Mouse (Mus musculus): Measurements from ENCODE around the gene Olfr434. TPM values are rescaled to one million over a fixed set of nuclear protein-coding genes. Genes with fewer than 3 reads are reported as not detected.
A peak's percentile ranks its signal among the peaks of the same experiment; 100 is the strongest.

Gene Olfr434
- polyA plus RNA-seq, 1 experiment from 2014 or later: not detected

DNA sequence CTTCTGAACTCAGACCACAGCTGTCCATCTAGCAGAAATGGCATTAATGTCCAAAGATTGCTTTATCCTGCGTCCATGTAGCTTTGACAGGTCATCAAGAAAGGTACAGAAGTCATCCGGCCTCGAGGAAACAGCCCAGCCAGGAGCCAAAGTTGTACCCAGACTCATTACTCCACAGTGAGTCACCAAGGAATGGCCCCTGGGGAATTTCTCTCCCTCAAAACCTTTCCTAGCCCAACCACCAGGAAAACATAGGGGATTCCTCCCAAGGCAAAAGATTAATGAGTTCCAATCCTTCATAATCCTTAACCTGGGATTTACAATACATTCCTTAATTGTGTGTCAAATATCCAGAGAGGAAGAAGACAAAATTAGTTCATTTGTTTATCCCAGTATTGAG lies 34.6 kb downstream of the Olfr434 start:
- H3K9ac ChIP-seq: no peak overlapping the region
- H3K27ac ChIP-seq (ENCODE audit: poor library complexity, severe bottlenecking): no peak overlapping the region
- no peak overlapping the region for H3K4me3 ChIP-seq
- no peaks in the 10 kb centered on the region for H3K9me3 ChIP-seq (replicated peaks)
- H3K4me1 ChIP-seq (replicated peaks): 0 out of 2 replicates have a peak, but pooled peaks cover 5% of the 10 kb centered on the region
- H3K27me3 ChIP-seq (replicated peaks): no peaks in the 10 kb centered on the region
- ATAC-seq (ENCODE audit: insufficient number of reproducible peaks, low FRiP score): no peak
- H3K36me3 ChIP-seq: no peaks in the 10 kb centered on the region
- WGBS: 62% methylated on average over 3 of the region's 3 CpGs
- H3K4me2 ChIP-seq: no peak overlapping the region

DNA sequence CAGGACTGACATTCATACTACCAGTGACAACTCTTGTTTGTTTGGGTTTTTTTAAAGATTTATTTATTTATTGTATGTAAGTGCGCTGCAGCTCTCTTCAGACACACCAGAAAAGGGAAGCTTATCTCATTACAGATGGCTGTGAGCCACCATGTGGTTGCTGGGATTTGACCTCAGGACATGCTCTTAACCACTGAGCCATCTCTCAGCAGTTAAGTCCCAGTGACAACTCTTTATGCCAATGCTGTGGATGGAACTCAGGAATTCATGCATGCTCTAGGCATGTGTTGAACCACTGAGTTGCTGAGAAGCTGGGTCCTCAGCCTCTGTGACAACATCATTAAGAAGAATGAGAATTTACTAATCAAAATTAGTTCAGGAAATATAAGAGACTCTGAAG lies 40.2 kb downstream of the Olfr434 start:
- Histone ChIP-seq H3K36me3 (no peaks in the 10 kb centered on the region), H3K27me3 (replicated peaks) (no peaks in the 10 kb centered on the region), H3K4me2 (no peak overlapping the region), H3K4me1 (replicated peaks) (0 out of 2 replicates have a peak, but pooled peaks cover 5% of the 10 kb centered on the region), H3K9me3 (replicated peaks) (no peaks in the 10 kb centered on the region), H3K4me3 (no peak overlapping the region), H3K27ac (ENCODE audit: poor library complexity, severe bottlenecking) (no peak overlapping the region), H3K9ac (no peak overlapping the region)
- no peak for ATAC-seq (ENCODE audit: insufficient number of reproducible peaks, low FRiP score)
- WGBS: 58% methylated on average over 1 of the region's 1 CpGs

- no peak overlapping the region for H3K27ac ChIP-seq (ENCODE audit: poor library complexity, severe bottlenecking)
- H3K4me2 ChIP-seq: no peak overlapping the region
- 0 out of 2 replicates have a peak, but pooled peaks cover 5% of the 10 kb centered on the region for H3K4me1 ChIP-seq (replicated peaks)
- H3K4me3 ChIP-seq: no peak overlapping the region
- 64% methylated on average over 7 of the region's 7 CpGs for WGBS
- no peak overlapping the region for H3K9ac ChIP-seq
- ATAC-seq (ENCODE audit: insufficient number of reproducible peaks, low FRiP score): no peak
- no peaks in the 10 kb centered on the region for H3K36me3 ChIP-seq
- H3K9me3 ChIP-seq (replicated peaks): no peaks in the 10 kb centered on the region
- no peaks in the 10 kb centered on the region for H3K27me3 ChIP-seq (replicated peaks)
Measured at GRCm38 (mm10) chr6:43254193-43254926, 41.5 kb downstream of the Olfr434 start.

DNA sequence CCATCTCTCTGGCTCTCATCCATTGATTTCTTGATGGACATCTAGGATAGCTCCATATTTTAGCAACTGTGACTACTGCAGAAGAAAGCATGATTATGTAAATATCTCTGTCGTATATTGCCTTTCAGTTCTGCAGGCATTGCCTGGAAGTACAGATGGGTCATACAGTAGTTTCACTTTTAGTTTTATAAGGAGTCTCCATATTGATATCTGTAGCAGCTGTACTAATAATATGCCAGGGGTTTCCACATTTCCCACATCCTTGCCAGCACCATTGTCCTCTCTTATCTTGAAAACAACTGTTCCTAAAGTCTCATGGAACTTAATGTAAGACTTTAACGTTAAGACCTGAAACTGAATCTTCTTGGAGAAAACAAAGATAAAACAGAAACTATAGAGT lies 47.9 kb downstream of the Olfr434 start:
- WGBS: 50% methylated on average over 2 of the region's 2 CpGs
- Histone ChIP-seq H3K27ac (ENCODE audit: poor library complexity, severe bottlenecking) (no peak overlapping the region), H3K9me3 (replicated peaks) (no peaks in the 10 kb centered on the region)

GRCm38 (mm10) chr6:43265363-43266041 lies 52.7 kb downstream of the Olfr434 start, which contains the start of gene Arhgef5:
Gene Arhgef5 (plus strand): TSS chr6:43265582.
- Histone ChIP-seq H3K4me1 (replicated peaks) (0 out of 2 replicates have a peak, but pooled peaks cover 7% of the 10 kb centered on the region), H3K27ac (ENCODE audit: poor library complexity, severe bottlenecking) (peak within 1 kb of the TSS; percentile 66), H3K4me3 (peak within 1 kb of the TSS; percentile 73), H3K36me3 (no peaks in the 10 kb centered on the region), H3K4me2 (peak within 1 kb of the TSS; percentile 84), H3K27me3 (replicated peaks) (no peaks in the 10 kb centered on the region), H3K9me3 (replicated peaks) (no peaks in the 10 kb centered on the region), H3K9ac (peak within 1 kb of the TSS; percentile 83)
- peak; percentile 78 for ATAC-seq (ENCODE audit: insufficient number of reproducible peaks, low FRiP score)
- WGBS: under 1% methylated on average over 43 of the region's 48 CpGs

More for the DNA sequence above, 47.9 kb downstream of the Olfr434 start:
- no peak overlapping the region for H3K4me3 ChIP-seq
- no peaks in the 10 kb centered on the region for H3K36me3 ChIP-seq
- no peak for ATAC-seq (ENCODE audit: insufficient number of reproducible peaks, low FRiP score)
- H3K4me2 ChIP-seq: no peak overlapping the region
- no peaks in the 10 kb centered on the region for H3K27me3 ChIP-seq (replicated peaks)
- H3K9ac ChIP-seq: no peak overlapping the region
- H3K4me1 ChIP-seq (replicated peaks): no peaks in the 10 kb centered on the region

- Histone ChIP-seq H3K27ac (ENCODE audit: poor library complexity, severe bottlenecking) (peak overlapping the region; percentile 66), H3K9me3 (replicated peaks) (no peaks in the 10 kb centered on the region), H3K36me3 (no peaks in the 10 kb centered on the region), H3K4me3 (peak overlapping the region; percentile 73), H3K27me3 (replicated peaks) (no peaks in the 10 kb centered on the region), H3K4me1 (replicated peaks) (0 out of 2 replicates have a peak, but pooled peaks cover 7% of the 10 kb centered on the region), H3K9ac (peak overlapping the region; percentile 83), H3K4me2 (peak overlapping the region; percentile 84)
- peak; percentile 83 for ATAC-seq (ENCODE audit: insufficient number of reproducible peaks, low FRiP score)
- WGBS: 5% methylated on average over 8 of the region's 8 CpGs
Measured at GRCm38 (mm10) chr6:43266356-43266755, 53.5 kb downstream of the Olfr434 start.

Other genes starting within 250 kb of the Olfr434 start
- not detected in 2 replicates for gene Olfr441, start 106.7 kb upstream of the Olfr434 start, polyA plus RNA-seq (2016; fragmentation: Nextera tagmentation; extraction: Ambion mirVana)
- not detected in 2 replicates for gene Olfr237-ps1, start 66.5 kb upstream of the Olfr434 start, polyA plus RNA-seq (2016; fragmentation: Nextera tagmentation; extraction: Ambion mirVana)
- gene Olfr437, start 49.7 kb upstream of the Olfr434 start, polyA plus RNA-seq (2016; fragmentation: Nextera tagmentation; extraction: Ambion mirVana): not detected in 2 replicates
- not detected in 2 replicates for gene Olfr13, start 40.9 kb upstream of the Olfr434 start, polyA plus RNA-seq (2016; fragmentation: Nextera tagmentation; extraction: Ambion mirVana)
- not detected in 2 replicates for gene Olfr435, start 15.9 kb upstream of the Olfr434 start, polyA plus RNA-seq (2016; fragmentation: Nextera tagmentation; extraction: Ambion mirVana)
- not detected in 2 replicates for gene Olfr47, start 18.5 kb downstream of the Olfr434 start, polyA plus RNA-seq (2016; fragmentation: Nextera tagmentation; extraction: Ambion mirVana)
- 8.6 and 8.9 TPM in 2 replicates for gene Arhgef5, start 52.6 kb downstream of the Olfr434 start, polyA plus RNA-seq (2016; fragmentation: Nextera tagmentation; extraction: Ambion mirVana)
- not detected in 2 replicates for gene Nobox, start 96.5 kb downstream of the Olfr434 start, polyA plus RNA-seq (2016; fragmentation: Nextera tagmentation; extraction: Ambion mirVana)